Mouse (Mus musculus) lung, postnatal 25 days (tissue): ENCODE data around the gene Unc13a.

Experiments used
- DNase-seq: peaks from one replicate; pipeline ENCODE4 v3.0.0; 2022; ENCODE audit warnings: low spot score

The Unc13a gene

GRCm38 (mm10) chr8:71586891-71587290 lies 84.7 kb downstream of the Unc13a start:
- DNase-seq, result no peak

- no peak for DNase-seq
These were observed 91.4 kb downstream of the Unc13a start for GRCm38 (mm10) chr8:71580201-71580600.

- DNase-seq, result no peak
These were observed 92.1 kb downstream of the Unc13a start for GRCm38 (mm10) chr8:71579476-71579875.

- no peak for DNase-seq
These were observed 92.5 kb downstream of the Unc13a start for GRCm38 (mm10) chr8:71579009-71579408.

DNA sequence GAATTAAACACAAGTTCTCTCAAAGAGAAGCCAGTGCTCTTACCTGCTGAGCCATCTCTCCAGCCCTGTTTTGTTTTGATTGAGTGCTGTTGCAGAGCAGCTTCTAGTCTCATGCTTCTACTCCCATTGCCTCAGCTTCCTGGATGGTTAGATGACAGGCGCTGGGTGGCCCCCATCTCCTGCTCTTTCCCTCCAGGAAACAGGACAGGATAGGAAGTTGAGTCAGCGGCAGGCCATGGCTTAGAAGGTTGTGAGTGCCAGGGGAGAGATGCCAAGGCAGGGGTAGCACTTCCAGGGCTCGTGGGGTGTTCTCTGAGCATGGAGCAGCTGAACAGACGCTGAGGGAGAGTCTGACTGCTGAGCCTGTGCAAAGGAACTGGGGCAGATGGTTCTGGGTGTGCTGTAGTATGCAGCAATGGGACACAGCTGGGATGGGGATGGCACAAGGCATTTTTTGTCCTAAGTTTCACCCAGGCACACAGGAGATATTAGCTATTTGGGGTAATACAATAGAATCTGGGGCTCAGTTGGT lies 93.6 kb downstream of the Unc13a start:
- no peak for DNase-seq

DNA sequence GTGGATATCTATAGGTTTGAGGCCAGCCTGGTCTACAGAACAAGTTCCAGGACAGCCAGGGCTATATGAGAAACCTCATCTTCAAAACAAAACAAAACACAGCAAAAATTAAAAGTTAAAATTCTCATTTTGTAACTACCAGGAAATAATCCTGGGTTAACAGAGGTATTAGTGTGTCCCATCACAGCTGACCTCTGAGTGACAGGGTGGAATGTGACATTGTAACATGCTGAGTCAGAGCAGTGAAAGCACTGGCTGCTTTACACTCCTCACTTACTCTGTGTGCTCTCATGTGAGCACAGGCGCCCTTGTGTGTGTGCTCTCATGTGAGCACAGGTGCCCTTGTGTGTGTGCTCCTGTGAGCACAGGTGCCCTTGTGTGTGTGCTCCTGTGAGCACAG lies 96.5 kb downstream of the Unc13a start:
- DNase-seq, result no peak

DNA sequence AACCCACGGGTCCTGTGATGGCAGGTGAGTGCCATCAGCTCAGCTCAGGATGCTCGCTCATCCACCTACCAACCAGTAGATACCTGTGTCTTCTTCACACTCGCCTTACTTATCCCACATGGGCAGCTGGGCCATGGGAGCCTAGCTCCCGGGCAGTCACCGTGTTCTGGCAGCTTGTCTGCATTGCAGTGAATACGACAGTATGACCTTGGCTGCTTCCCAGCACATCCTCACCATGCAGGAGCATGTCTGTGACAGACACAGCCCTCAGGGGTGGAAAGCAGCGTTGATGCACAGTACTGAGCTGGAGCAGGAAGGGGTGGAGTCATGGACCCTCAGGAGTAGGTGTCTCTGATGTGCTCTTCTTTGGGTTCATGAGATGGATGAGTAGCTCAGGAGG lies 97.1 kb downstream of the Unc13a start:
- no peak for DNase-seq
